Mouse (Mus musculus): ENCODE data around the gene Fam181a.

DNA sequence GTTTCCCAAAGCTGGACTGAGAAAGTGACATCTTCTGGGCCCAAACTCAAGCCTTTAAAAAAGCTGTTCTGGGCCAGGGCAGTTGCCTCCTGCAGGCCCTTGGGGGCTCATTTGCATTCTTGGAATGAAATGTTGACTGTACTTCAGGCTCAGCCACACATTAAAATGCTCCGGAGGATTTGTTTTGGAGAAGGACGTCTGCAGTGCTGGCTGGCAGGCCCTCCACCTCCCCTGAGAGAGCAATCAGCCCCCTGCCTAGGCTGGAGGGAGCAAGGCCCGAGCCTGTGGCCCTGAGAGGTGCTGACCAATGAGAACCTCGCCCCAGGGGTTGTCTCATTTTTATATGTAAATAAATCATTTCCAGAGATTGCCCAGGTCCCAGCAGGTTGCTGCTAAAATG lies 14.5 kb upstream of the Fam181a start:
- no peak for TF ChIP-seq CTCF (IDR thresholded peaks at IDR 0.05; ENCODE audit: insufficient read depth, low read depth, low read length)
- no peak for TF ChIP-seq POLR2A (IDR thresholded peaks at IDR 0.05; ENCODE audit: insufficient read depth, low read depth, low read length)
